Mouse (Mus musculus): ENCODE measurements around the gene Haghl.
"Not testable (repeated sequence)": the region's sequence is repeated elsewhere in the genome, so short reads cannot be mapped to it uniquely, and the experiment has no call there.

Haghl gene

GRCm38 (mm10) chr17:25741471-25741870 is 44.0 kb downstream of the Haghl start:
- DNase-seq: not testable (repeated sequence)

GRCm38 (mm10) chr17:25738861-25739260 is 46.6 kb downstream of the Haghl start:
- peak in 1 of 2 experiments; percentile 30 for DNase-seq

GRCm38 (mm10) chr17:25735745-25736144 is 49.7 kb downstream of the Haghl start, which contains the start of gene Mslnl:
TSS of gene Mslnl (plus strand) at chr17:25736042.
- DNase-seq: no peak

DNA sequence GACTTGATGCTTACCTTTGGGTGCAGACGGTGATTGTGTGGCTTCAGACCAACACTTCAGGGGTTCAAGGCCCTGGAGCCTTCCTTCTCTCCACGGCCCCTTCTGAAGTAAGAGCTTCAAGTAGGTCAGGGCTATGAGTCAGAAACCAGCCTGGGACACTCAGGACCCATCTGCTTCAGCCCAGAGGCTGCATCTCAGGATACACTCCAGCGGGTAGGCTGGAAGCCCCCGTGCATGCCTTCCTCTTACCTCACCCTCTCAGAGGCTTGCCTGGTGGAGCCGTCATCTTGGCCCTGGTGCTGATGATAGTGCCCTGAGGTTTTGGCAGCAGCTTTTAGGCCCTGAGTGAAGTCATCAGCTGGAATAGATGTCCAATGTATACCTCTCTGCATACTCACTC is 50.2 kb downstream of the Haghl start:
- no peak for DNase-seq

GRCm38 (mm10) chr17:25732082-25732481 is 53.4 kb downstream of the Haghl start:
- DNase-seq: peak; percentile 74 to 81
